Mouse (Mus musculus) cerebral cortex, adult 2 months (tissue): ENCODE results near the gene Zfp688.

Experiments used
- WGBS: fragments of 180-500 bp; shearing (Covaris S2); methylation state at CpG from one replicate; pipeline ENCODE4 v1.1.7; 2018; 5-methylcytosine and 5-hydroxymethylcytosine counted together

The Zfp688 gene

DNA sequence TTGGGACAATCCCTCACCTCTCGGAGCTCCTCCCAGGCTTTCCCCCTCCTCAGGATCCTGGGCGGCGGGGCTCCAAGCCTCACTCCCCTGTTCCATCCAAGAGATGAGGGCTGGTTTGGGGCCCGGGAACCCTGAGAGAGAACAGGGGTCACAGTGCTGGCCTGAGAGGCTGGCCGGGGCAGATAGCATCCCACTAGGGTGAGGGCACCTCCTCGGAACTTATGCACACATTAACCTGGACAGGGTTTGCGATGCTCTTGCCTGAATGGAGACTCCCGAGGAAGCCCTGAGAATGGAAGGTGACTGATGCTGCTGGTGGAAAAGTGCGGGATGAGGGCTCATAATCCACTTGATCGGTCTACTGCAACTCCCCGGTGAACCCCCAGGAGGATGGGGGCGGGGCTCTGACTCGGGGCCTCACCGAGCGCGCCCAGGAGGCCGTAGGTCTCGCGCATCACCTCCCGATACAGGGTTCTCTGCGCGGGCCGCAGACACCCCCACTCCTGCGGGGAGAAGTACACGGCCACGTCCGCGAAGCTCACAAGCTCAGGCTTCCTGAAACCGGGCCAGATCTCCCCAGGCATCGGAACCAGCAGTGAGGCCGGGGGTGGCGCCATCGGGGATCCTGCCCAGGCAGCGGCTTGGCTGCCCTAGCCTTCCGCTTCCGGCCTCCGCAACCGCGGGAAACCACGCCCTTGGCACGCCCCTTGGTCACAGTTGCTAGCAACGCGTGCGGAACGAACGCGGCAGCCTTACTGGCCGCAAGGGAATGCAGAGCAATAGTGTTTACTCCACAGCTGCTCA lies at the start of gene Zfp688:
TSS of gene Zfp688 (minus strand) at position 681 of the 804 bp plus-strand sequence.
- 2% methylated on average over 48 of the region's 48 CpGs for WGBS

DNA sequence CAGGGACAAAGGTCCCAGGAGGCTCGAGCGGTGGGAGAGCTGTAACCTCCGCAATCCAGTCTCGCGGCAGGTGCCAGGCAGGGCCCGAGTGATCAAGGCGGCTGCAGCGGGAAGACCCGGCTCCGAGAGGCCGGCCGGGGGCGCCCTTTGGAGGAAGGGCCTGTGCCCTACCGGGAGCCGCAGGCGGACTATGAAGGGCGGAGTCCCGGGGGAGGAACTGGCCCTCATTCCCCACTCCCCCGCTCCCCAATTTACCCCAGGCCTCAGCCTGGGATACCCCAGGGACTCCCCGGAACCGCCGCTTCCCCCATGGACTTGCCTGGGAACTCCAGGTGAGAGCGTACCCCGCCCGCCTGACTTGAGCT lies 49.8 kb upstream of the Zfp688 start:
- WGBS = 1% methylated on average over 24 of the region's 25 CpGs

GRCm38 (mm10) chr7:127470743-127471645 lies 49.1 kb upstream of the Zfp688 start:
- WGBS = under 1% methylated on average over 46 of the region's 46 CpGs

DNA sequence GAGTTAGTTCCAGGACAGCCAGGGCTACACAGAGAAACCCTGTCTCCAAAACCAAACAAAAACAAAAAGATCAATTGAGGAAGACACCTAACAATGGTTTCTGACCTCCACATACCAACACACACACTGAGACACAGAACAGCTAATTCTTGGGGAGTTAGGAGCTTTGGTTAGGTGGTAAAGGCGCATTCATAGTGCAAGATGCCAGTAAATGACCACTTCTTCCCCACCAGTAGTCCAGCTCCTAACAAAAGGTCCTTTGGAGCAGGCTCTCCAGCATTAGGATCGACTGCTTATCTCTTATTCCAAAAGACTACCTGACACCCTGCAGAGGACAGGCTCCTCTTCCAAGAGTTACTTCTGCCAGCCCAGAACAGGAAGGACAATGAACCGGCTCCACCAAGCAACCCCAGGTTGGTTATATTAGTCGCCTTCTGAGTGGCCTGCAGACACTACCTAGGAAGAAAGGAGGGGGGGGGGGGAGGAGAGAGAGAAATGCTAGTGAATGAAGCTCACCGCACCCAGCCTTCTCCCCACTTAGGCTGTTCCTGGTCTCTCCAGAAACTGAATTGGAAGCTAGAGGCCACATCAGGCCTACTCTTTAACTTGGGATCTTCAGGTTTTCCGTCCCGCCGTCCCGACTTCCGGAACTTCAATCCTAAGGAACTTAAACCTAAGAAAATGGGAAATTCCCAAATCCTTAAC lies 48.3 kb upstream of the Zfp688 start:
- WGBS = 7% methylated on average over 10 of the region's 10 CpGs

DNA sequence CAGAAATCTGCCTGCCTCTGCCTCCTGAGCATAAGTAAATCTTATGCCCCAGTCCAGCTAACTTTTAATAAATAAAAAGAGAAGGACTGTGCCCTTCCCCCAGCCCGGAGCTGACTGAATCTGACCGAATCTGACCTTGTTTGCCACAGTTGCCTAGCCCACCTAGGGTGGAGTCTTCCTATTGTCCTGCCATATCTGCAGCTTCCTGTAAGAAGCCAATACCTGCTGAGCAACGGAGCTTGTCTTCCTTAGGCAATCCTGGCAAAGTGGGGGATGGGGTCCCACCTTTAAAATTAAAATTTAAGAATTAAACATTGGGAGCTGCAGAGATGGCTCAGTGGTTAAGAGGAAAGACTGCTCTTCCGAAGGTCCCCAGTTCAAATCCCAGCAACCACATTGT lies 44.7 kb upstream of the Zfp688 start:
- 92% methylated on average over 4 of the region's 4 CpGs for WGBS

- WGBS = 95% methylated on average over 2 of the region's 2 CpGs
Observed at GRCm38 (mm10) chr7:127465670-127466069, 43.8 kb upstream of the Zfp688 start.

DNA sequence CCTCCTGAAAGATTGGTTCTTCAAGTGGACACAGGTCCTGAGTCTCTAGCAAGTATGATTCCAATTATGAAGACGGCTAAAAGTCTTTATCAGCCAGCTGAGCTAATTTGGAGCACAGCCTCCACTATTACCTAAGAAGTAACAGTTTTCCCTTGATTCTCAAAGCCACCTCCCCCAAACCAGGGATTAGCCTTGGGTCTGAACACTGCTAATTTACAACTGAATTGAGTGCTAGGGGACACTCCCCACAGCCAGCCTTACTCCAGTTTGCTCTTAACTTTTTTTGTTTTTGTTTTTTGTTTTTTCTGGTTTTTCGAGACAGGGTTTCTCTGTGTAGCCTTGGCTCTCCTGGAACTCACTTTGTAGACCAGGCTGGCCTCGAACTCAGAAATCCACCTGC lies 43.3 kb upstream of the Zfp688 start:
- 89% methylated on average over 3 of the region's 3 CpGs for WGBS

DNA sequence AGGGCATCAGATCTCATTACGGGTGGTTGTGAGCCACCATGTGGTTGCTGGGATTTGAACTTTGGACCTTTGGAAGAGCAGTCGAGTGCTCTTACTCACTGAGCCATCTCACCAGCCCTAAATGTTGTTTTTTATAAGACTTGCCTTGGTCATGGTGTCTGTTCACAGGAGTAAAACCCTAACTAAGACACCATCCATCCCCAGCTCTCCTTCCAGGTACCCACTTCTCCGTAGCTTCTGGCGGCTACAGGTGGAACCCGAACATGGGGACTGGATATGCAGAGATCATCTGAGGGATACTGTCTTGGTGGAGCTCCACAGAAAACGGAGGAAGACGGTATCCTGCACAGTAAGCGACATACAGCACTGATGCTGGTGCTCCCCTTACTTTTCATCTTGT lies 37.4 kb upstream of the Zfp688 start, which contains the start of gene Prr14:
TSS of gene Prr14 (plus strand) at position 301 of the 400 bp plus-strand sequence.
- WGBS = 96% methylated on average over 8 of the region's 8 CpGs

DNA sequence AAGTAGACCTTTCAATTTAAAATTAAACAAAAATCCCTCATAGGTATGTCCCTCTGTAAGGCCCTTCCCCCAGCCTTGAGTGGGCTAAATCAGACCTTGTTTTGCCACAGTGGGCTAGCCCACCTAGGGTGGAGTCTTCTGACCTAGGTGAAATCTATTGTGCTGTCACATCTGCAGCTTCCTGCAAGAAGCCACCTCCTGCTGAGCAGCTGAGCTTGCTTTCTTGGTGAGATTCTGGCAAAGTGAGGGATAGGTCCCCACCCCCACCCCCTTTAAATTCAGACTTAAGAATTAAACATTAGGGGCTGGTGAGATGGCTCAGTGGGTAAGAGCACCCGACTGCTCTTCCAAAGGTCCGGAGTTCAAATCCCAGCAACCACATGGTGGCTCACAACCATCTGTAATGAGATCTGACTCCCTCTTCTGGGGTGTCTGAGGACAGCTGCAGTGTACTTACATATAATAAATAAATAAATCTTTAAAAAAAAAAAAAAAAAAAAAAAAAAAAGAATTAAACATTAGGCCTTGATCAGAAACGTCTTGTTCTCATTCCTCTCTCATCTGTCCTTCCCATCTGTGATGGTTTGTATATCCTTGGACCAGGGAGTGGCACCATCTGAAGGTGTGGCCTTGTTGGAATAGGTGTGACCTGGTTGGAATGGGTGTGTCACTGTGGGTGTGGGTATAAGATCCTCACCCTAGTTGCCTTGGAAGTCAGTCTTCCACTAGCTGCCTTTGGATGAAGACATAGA lies 36.7 kb upstream of the Zfp688 start:
- WGBS = 75% methylated on average over 3 of the region's 3 CpGs

- WGBS = 96% methylated on average over 7 of the region's 7 CpGs
Observed at GRCm38 (mm10) chr7:127454905-127455304, 33.0 kb upstream of the Zfp688 start.

GRCm38 (mm10) chr7:127453056-127453455 lies 31.2 kb upstream of the Zfp688 start:
- WGBS = 96% methylated on average over 2 of the region's 2 CpGs

DNA sequence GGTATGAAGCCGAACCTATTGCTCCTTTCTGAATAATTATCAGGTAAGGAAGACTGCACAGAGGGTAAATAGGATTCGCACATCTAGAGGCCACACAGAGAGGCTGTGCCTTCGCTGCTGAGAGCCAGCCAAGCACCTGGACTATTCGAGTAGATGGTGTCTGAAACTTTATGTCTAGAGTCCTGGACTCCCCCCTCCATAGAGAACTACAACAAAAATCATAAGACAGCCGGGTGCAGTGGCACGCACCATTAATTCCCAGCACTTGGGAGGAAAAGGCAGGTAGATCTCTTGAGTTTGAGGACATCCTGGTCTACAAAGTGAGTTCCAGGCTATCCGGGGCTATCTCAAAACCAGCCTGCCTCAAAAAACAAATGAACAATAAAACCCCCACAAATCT lies 28.1 kb upstream of the Zfp688 start:
- WGBS = 69% methylated on average over 7 of the region's 7 CpGs

DNA sequence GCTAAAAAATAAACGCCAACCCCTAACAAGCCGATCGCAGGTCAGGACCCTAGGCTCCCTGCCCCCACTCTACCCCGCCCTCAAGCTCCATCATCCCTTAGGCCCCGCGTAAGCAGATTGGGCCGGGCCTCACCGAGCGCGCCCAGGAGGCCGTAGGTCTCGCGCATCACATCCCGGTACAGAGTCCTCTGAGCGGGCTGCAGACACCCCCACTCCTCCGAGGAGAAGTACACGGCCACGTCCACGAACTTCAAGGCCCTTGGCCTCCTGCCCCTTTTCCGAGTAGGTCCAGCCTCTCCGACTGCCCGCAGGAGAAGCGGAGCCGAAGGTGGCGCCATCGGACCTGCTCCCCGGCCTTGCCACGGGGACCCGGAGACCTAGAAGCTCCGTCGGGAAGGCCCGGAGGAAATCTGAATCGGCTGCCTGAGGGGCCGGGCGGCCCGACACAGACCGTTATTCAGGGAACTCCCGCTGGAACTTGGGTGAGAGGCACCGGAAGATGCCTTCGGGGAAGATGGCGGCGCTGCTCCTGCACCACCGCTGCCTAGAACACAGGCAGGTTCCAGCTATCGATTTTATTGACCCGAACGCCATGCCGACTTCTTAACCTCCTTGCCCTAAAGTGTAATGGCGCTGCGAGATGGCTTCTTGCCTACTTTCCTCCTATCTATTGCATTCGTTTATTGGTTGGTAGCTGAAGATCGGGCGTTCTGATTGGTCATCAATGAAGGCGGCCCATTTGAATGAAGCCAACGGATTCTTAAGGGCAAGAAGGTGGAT lies 26.8 kb upstream of the Zfp688 start, which contains the start of gene Zfp689:
TSS of gene Zfp689 (minus strand) at position 638 of the 780 bp plus-strand sequence.
- WGBS = under 1% methylated on average over 54 of the region's 54 CpGs

DNA sequence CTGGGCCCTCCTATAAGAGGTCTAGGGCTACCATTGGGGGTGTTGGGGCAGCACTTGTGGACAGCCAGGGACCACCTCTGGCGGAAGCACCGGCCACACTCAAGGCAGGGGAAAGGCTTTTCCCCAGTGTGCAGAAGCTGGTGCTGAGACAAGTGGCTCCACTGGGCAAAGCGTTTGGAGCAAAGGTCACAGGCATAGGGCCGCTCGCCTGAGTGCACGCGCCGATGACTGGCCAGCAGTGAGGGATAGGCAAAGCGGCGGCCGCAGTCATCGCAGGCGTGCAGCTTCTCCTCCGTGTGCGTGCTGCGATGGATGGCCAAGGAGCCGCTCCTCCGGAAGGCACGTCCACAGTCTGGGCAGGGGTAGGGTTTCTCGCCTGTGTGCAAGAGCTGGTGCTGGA lies 22.1 kb upstream of the Zfp688 start:
- WGBS = 95% methylated on average over 20 of the region's 20 CpGs

- WGBS = 95% methylated on average over 3 of the region's 3 CpGs
Observed at GRCm38 (mm10) chr7:127437724-127438123, 15.9 kb upstream of the Zfp688 start.

DNA sequence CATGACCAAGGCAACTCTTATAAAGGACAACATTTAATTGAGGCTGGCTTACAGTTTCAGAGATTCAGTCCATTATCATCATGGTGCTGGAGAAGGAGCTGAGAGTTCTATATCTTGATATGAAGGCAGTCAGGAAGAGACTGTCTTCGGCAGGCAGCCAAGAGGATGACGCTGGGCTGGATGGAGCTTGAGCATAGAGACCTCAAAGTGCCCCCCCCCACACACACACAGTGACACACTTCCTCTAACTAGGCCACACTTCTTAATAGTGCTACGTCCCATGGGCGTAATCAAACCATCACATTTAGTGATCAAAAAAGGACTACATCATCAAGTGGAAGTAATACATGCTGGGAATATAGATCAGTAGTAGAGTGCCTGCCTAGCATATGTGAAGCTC lies 13.3 kb upstream of the Zfp688 start:
- 86% methylated on average over 4 of the region's 4 CpGs for WGBS

GRCm38 (mm10) chr7:127426354-127426753 lies 4.5 kb upstream of the Zfp688 start:
- whole genome bisulfite sequencing = 61% methylated on average over 3 of the region's 3 CpGs

DNA sequence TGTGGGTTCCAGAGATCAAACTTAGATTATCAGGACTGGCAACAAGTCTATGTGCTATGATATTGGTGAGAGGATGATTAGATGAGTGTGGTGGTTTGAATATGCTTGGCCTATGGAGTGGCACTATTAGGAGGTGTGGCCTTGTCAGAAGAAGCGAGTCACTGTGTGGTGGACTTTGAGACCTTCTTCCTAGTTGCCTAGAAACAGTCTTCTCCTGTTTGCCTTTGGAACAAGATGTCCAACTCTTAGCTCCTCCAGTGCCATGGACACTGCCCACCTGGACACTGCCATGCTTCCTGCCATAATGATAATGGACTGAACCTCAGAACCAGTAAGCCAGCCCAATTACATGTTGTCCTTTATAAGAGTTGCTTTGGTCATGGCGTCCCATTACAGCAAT lies 4.0 kb upstream of the Zfp688 start:
- WGBS = 83% methylated on average over 2 of the region's 2 CpGs

- 87% methylated on average over 3 of the region's 3 CpGs for WGBS
Observed at GRCm38 (mm10) chr7:127425291-127425690, 3.4 kb upstream of the Zfp688 start.

GRCm38 (mm10) chr7:127422247-127422646 lies 379 bp upstream of the Zfp688 start:
- WGBS = 2% methylated on average over 15 of the region's 15 CpGs
